Mouse (Mus musculus): Measurements from ENCODE around the gene Zfp667. TPM values are rescaled to one million over a fixed set of nuclear protein-coding genes. Genes with fewer than 3 reads are reported as not detected.
"Not testable (repeated sequence)": the region's sequence is repeated elsewhere in the genome, so short reads cannot be mapped to it uniquely, and the experiment has no call there.

Gene Zfp667
- polyA plus RNA-seq (2015; fragmentation: Nextera tagmentation; extraction: Ambion mirVana): 8.9 and 9.1 TPM in 2 replicates

- H3K9ac ChIP-seq: peak within 1 kb of the TSS; percentile 44; the same call in 1 of the 2 replicates
- peak; percentile 87 for ATAC-seq (ENCODE audit: insufficient number of reproducible peaks, low FRiP score, low TSS enrichment, low read depth)
- no peaks in the 10 kb centered on the region for H3K27me3 ChIP-seq
- no peaks in the 10 kb centered on the region for H3K9me3 ChIP-seq
- WGBS: 3% methylated on average over 50 of the region's 50 CpGs
- H3K36me3 ChIP-seq: peaks cover 3% of the 10 kb centered on the region; the same call in 1 of the 2 replicates
- H3K27ac ChIP-seq: peak within 1 kb of the TSS; percentile 89
- H3K4me3 ChIP-seq: peak within 1 kb of the TSS; percentile 55
- H3K4me2 ChIP-seq: peak within 1 kb of the TSS; percentile 72
- peaks cover 12% of the 10 kb centered on the region for H3K4me1 ChIP-seq
Measured at GRCm38 (mm10) chr7:6285842-6286705, at the start of gene Zfp667. Gene Zfp667, plus strand, starts transcription at chr7:6286579.

GRCm38 (mm10) chr7:6239787-6240186, 46.6 kb upstream of the Zfp667 start:
- ATAC-seq (ENCODE audit: insufficient number of reproducible peaks, low FRiP score, low TSS enrichment, low read depth): no peak
- Histone ChIP-seq H3K9ac (no peak overlapping the region), H3K9me3 (no peaks in the 10 kb centered on the region), H3K27me3 (no peaks in the 10 kb centered on the region), H3K4me3 (no peak overlapping the region), H3K4me1 (no peaks in the 10 kb centered on the region), H3K36me3 (no peaks in the 10 kb centered on the region), H3K4me2 (no peak overlapping the region), H3K27ac (no peak overlapping the region)
- WGBS: 48% methylated on average over 11 of the region's 11 CpGs

GRCm38 (mm10) chr7:6240841-6241425, 45.4 kb upstream of the Zfp667 start:
- not testable (repeated sequence) for H3K9ac ChIP-seq; H3K4me3 ChIP-seq; H3K4me2 ChIP-seq; H3K9me3 ChIP-seq; H3K4me1 ChIP-seq; H3K36me3 ChIP-seq; H3K27me3 ChIP-seq; H3K27ac ChIP-seq; ATAC-seq (ENCODE audit: insufficient number of reproducible peaks, low FRiP score, low TSS enrichment, low read depth)
- 19% methylated on average over 1 of the region's 1 CpGs for WGBS

DNA sequence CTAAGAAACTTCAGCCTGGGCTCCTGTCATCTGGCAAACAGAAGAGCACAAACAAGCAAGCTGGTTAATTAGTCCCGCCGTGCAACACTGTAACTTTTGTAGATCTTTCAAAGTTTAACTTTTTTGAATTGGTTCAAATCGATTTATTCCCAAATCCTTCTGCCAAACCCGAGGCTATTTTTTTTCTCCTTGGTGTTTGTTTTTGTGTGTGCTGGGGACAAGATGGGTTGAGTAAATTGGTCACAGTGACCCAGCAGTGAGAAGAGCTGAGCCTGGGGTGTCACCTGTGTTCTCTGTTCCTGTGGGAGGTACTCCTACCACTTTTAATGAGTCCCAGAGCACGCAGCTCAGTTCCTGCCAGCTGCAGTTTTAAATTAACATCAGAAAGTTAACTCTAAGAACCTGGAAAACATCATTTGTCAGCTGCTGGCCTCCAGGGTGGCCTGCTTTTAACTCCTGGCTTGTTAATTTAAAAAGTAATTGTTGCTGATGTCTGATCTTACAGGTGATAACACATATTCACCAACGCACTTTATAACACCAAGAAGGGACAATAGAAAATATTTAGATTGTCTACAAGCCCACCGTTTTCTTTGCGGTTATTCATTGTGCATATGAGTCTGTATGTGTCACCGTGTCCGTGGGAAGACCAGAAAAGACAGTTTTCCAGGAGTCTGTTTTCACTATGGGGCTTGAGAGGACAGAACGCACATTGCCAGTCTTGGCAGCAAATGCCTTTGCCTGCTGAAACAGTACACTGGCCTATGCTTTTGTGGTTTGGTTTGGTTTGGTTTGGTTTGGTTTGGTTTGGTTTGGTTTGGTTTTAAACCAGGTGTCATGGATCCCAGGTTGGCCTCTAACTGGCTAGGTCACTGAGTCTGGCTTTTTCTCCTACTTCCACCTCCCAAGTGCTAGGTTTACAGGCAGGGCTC, 41.8 kb upstream of the Zfp667 start:
- ATAC-seq (ENCODE audit: insufficient number of reproducible peaks, low FRiP score, low TSS enrichment, low read depth): no peak

GRCm38 (mm10) chr7:6252410-6252809, 34.0 kb upstream of the Zfp667 start, which contains the start of gene Epp13:
Gene Epp13, plus strand, starts transcription at chr7:6252710.
- no peaks in the 10 kb centered on the region for H3K4me1 ChIP-seq
- H3K36me3 ChIP-seq: no peaks in the 10 kb centered on the region
- WGBS: 82% methylated on average over 6 of the region's 6 CpGs
- H3K9ac ChIP-seq: no peak within 1 kb of the TSS
- ATAC-seq (ENCODE audit: insufficient number of reproducible peaks, low FRiP score, low TSS enrichment, low read depth): no peak
- H3K27me3 ChIP-seq: no peaks in the 10 kb centered on the region
- H3K4me3 ChIP-seq: no peak within 1 kb of the TSS
- no peak within 1 kb of the TSS for H3K27ac ChIP-seq
- H3K9me3 ChIP-seq: no peaks in the 10 kb centered on the region
- H3K4me2 ChIP-seq: no peak within 1 kb of the TSS

More for the DNA sequence above, 41.8 kb upstream of the Zfp667 start:
- WGBS: 18% methylated on average over 11 of the region's 11 CpGs
- H3K4me3 ChIP-seq: no peak overlapping the region
- no peaks in the 10 kb centered on the region for H3K9me3 ChIP-seq
- H3K27ac ChIP-seq: no peak overlapping the region
- no peaks in the 10 kb centered on the region for H3K4me1 ChIP-seq
- no peaks in the 10 kb centered on the region for H3K36me3 ChIP-seq
- no peak overlapping the region for H3K4me2 ChIP-seq
- H3K27me3 ChIP-seq: no peaks in the 10 kb centered on the region
- H3K9ac ChIP-seq: no peak overlapping the region

DNA sequence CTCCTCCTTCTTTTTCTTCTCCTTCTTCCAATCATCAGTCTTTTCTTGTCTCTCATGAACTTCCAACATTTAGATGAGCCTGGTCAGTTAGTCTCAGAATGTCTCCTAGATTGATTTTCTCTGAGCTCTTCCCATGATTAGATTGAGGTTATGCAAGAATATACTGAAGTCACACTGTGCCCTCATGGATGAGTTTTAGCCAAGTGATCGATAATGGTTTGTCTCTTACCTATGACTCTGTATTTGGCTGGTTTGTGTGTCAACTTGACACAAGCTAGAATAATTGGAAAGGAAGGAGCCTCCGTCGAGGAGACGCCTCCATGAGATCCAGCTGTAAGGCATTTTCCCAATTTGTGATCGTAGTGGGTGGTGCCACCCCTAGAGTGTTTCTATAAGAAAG, 31.9 kb upstream of the Zfp667 start:
- 92% methylated on average over 5 of the region's 5 CpGs for WGBS
- Histone ChIP-seq H3K4me2 (no peak overlapping the region), H3K9ac (no peak overlapping the region), H3K27ac (no peak overlapping the region), H3K36me3 (no peaks in the 10 kb centered on the region), H3K27me3 (no peaks in the 10 kb centered on the region), H3K4me3 (no peak overlapping the region), H3K4me1 (no peaks in the 10 kb centered on the region), H3K9me3 (no peaks in the 10 kb centered on the region)
- ATAC-seq (ENCODE audit: insufficient number of reproducible peaks, low FRiP score, low TSS enrichment, low read depth): no peak

DNA sequence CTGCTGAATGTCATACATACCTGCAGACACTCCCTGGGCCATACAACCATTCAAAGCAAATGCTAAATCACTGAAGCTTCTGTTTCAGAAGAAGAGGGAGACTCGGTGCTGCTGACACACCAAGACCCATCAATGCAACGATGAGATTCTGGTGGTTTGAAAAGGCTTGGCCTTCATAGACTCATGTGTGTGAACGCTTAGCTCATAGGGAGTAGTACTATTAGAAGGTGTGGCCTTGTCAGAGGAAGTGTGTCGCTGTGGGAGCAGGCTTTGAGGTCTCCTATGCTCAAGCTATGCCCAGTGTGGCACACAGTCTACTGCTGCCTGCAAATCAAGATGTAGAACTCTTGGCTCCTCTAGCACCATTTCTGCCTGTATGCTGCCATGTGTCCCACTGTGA, 29.0 kb upstream of the Zfp667 start:
- no peak for ATAC-seq (ENCODE audit: insufficient number of reproducible peaks, low FRiP score, low TSS enrichment, low read depth)
- WGBS: 84% methylated on average over 4 of the region's 4 CpGs
- Histone ChIP-seq H3K27ac (no peak overlapping the region), H3K9me3 (no peaks in the 10 kb centered on the region), H3K4me2 (no peak overlapping the region), H3K36me3 (no peaks in the 10 kb centered on the region), H3K9ac (no peak overlapping the region), H3K4me1 (no peaks in the 10 kb centered on the region), H3K27me3 (no peaks in the 10 kb centered on the region), H3K4me3 (no peak overlapping the region)

GRCm38 (mm10) chr7:6258232-6259220, 27.9 kb upstream of the Zfp667 start:
- H3K27ac ChIP-seq: no peak overlapping the region
- no peaks in the 10 kb centered on the region for H3K9me3 ChIP-seq
- H3K9ac ChIP-seq: no peak overlapping the region
- ATAC-seq (ENCODE audit: insufficient number of reproducible peaks, low FRiP score, low TSS enrichment, low read depth): no peak
- no peaks in the 10 kb centered on the region for H3K27me3 ChIP-seq
- H3K4me2 ChIP-seq: no peak overlapping the region
- H3K4me1 ChIP-seq: no peaks in the 10 kb centered on the region
- no peak overlapping the region for H3K4me3 ChIP-seq
- H3K36me3 ChIP-seq: no peaks in the 10 kb centered on the region
- WGBS: 41% methylated on average over 16 of the region's 16 CpGs

DNA sequence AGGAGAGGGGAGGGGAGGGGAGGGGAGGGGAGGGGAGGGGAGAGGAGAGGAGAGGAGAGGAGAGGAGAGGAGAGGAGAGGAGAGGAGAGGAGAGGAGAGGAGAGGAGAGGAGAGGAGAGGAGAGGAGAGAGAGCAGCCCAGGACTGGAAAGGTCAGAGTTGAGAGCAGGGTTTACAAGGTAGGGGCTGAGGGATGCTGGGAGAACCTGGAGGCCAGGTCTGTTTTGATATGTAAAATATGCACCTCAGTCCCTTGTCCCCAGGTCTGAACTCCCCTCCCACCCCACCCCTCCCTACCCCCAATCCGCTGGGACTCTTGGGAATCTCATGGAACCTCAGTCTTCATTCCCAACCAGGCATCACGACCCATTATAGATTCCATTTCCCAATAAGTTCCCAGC, 26.4 kb upstream of the Zfp667 start:
- not testable (repeated sequence) for H3K4me1 ChIP-seq; H3K27ac ChIP-seq; H3K9ac ChIP-seq; ATAC-seq (ENCODE audit: insufficient number of reproducible peaks, low FRiP score, low TSS enrichment, low read depth); H3K9me3 ChIP-seq; H3K36me3 ChIP-seq; H3K4me2 ChIP-seq; H3K4me3 ChIP-seq; H3K27me3 ChIP-seq
- WGBS: 47% methylated on average over 2 of the region's 2 CpGs

GRCm38 (mm10) chr7:6262120-6262519, 24.3 kb upstream of the Zfp667 start:
- H3K9ac ChIP-seq: no peak overlapping the region
- H3K9me3 ChIP-seq: no peaks in the 10 kb centered on the region
- no peaks in the 10 kb centered on the region for H3K4me1 ChIP-seq
- ATAC-seq (ENCODE audit: insufficient number of reproducible peaks, low FRiP score, low TSS enrichment, low read depth): no peak
- no peaks in the 10 kb centered on the region for H3K27me3 ChIP-seq
- WGBS: 80% methylated on average over 3 of the region's 3 CpGs
- no peaks in the 10 kb centered on the region for H3K36me3 ChIP-seq
- H3K4me2 ChIP-seq: no peak overlapping the region
- H3K4me3 ChIP-seq: no peak overlapping the region
- no peak overlapping the region for H3K27ac ChIP-seq

GRCm38 (mm10) chr7:6262984-6263383, 23.4 kb upstream of the Zfp667 start:
- no peak overlapping the region for H3K27ac ChIP-seq
- H3K36me3 ChIP-seq: no peaks in the 10 kb centered on the region
- ATAC-seq (ENCODE audit: insufficient number of reproducible peaks, low FRiP score, low TSS enrichment, low read depth): no peak
- no peaks in the 10 kb centered on the region for H3K4me1 ChIP-seq
- H3K4me2 ChIP-seq: no peak overlapping the region
- H3K27me3 ChIP-seq: no peaks in the 10 kb centered on the region
- no peaks in the 10 kb centered on the region for H3K9me3 ChIP-seq
- no peak overlapping the region for H3K4me3 ChIP-seq
- WGBS: 80% methylated on average over 4 of the region's 4 CpGs
- H3K9ac ChIP-seq: no peak overlapping the region

Measured in limb, embryonic 15.5 days (tissue).